Mouse (Mus musculus) layer of hippocampus, postnatal 25 days (tissue): ENCODE measurements around the gene Dnaaf2. TPM values are rescaled to one million over a fixed set of nuclear protein-coding genes. Genes with fewer than 3 reads are reported as not detected.

Experiments used
- microRNA-seq, 2 experiments: library from miRNA; unstranded; fragments of <30 nt; microRNA quantifications; one replicate each; pipeline ENCODE4 v1.2.0; 2021
- total RNA-seq, 2 experiments: library from RNA; stranded (reverse); gene quantifications; 2 replicates each; pipeline ENCODE4 v1.2.3; 2021

Gene Dnaaf2
- total RNA-seq, 2 experiments from 2014 or later = 1.9 to 2.1 TPM

Small RNAs within 50 kb of the gene (microRNA-seq; reads per million reads assigned to microRNA genes)
- gene Gm47287 (0 reads per million in 2 experiments), gene Gm47295 (0.74 to 3.2 reads per million in 2 experiments)

Other genes with a start within 250 kb of the Dnaaf2 start
- 1,000 to 10,000 TPM; 1,032 to 1,201 TPM for gene Rps29, start 39.2 kb downstream of the Dnaaf2 start, total RNA-seq
- not detected for gene Lrr1, start 29.6 kb downstream of the Dnaaf2 start, total RNA-seq
- 100 to 1,000 TPM; 177 to 208 TPM for gene Rpl36al, start 14.3 kb downstream of the Dnaaf2 start, total RNA-seq
- gene Mgat2, start 14.3 kb downstream of the Dnaaf2 start, total RNA-seq = 10 to 100 TPM; 27.4 to 29.6 TPM
- gene Gm49383, start 1.3 kb downstream of the Dnaaf2 start, total RNA-seq = 1 to 10 TPM; 3.4 to 7.7 TPM
- gene Gm49384, start 5.8 kb upstream of the Dnaaf2 start, total RNA-seq = 1 to 10 TPM; 3.4 to 3.8 TPM
- gene Pole2, start 29.8 kb upstream of the Dnaaf2 start, total RNA-seq = 1 to 10 TPM in 1 of 2 experiments, under 1 TPM in 1; 0.27 to 1.4 TPM
- 10 to 100 TPM; 15.2 to 18.4 TPM for gene Klhdc1, start 42.7 kb upstream of the Dnaaf2 start, total RNA-seq
- 100 to 1,000 TPM; 116 to 127 TPM for gene Klhdc2, start 98.3 kb upstream of the Dnaaf2 start, total RNA-seq
- 10 to 100 TPM; 41.3 to 43.3 TPM for gene Nemf, start 158.7 kb upstream of the Dnaaf2 start, total RNA-seq
- gene Arf6, start 173.7 kb upstream of the Dnaaf2 start, total RNA-seq = 10 to 100 TPM; 49.1 to 50.3 TPM
- 1 to 10 TPM; 1.1 to 1.3 TPM for gene Gm9887, start 174.0 kb upstream of the Dnaaf2 start, total RNA-seq